Mouse (Mus musculus) spleen, postnatal 4 days (tissue): ENCODE results near the gene Gm4297.
"Not testable (repeated sequence)": the region's sequence is repeated elsewhere in the genome, so short reads cannot be mapped to it uniquely, and the experiment has no call there.

Source experiments
- DNase-seq, 2 experiments: peaks; one replicate each; pipeline ENCODE4 v3.0.0; 2022; ENCODE audit warnings: low spot score in 2 of 2

Gene Gm4297

GRCm38 (mm10) chrX:24574795-24575194 lies at the start of gene Gm4297:
Gm4297 (minus strand) TSS chrX:24574895.
- DNase-seq, result not testable (repeated sequence)
